Mouse (Mus musculus) MEL (cell line): Measurements from ENCODE around the gene Hdgfl2. TPM values are rescaled to one million over a fixed set of nuclear protein-coding genes. Genes with fewer than 3 reads are reported as not detected.

Experiments used
- DNase-seq: peaks from one replicate; pipeline ENCODE4 v3.0.0; 2011; ENCODE audit warnings: low read depth, low spot score
- H3K27ac ChIP-seq: 2 replicates; pipeline ENCODE4 v1.5.1; 2012; ENCODE audit warnings: low read depth, mild to moderate bottlenecking, control low read depth, low read length, moderate library complexity; ENCODE audit not compliant: control insufficient read depth
- H3K27me3 ChIP-seq, 2 experiments: fragments of 150-350 bp in 1 of 2; sonication (generic) in 1 of 2; 2 replicates each; pipeline ENCODE4 v1.6.1; 2012; ENCODE audit warnings: low read length in 2 of 2, mild to moderate bottlenecking in 2 of 2, improper control_type of control experiment in 1 of 2, moderate library complexity in 1 of 2; ENCODE audit not compliant: insufficient read depth in 2 of 2, control insufficient read depth in 1 of 2
- H3K36me3 ChIP-seq, 2 experiments: 2 replicates each; pipeline ENCODE4 v1.6.1; 2012 to 2014; ENCODE audit warnings: low read length in 2 of 2, improper control_type of control experiment in 1 of 2, inconsistent platforms in 1 of 2, mild to moderate bottlenecking in 1 of 2; ENCODE audit not compliant: insufficient read depth in 2 of 2, control insufficient read depth in 1 of 2
- H3K4me1 ChIP-seq, 2 experiments: fragments of 150-350 bp in 1 of 2; sonication (generic) in 1 of 2; 2 replicates each; pipeline ENCODE4 v1.6.1; 2012; ENCODE audit warnings: low read length in 2 of 2, improper control_type of control experiment in 1 of 2, mild to moderate bottlenecking in 1 of 2; ENCODE audit not compliant: insufficient read depth in 2 of 2, control insufficient read depth in 1 of 2
- H3K4me3 ChIP-seq, 2 experiments: fragments of 150-350 bp in 1 of 2; sonication (generic) in 1 of 2; 2 replicates each; pipeline ENCODE4 v1.5.1; 2012; ENCODE audit warnings: low read depth in 2 of 2, low read length in 2 of 2, mild to moderate bottlenecking in 2 of 2, moderate library complexity in 2 of 2, control low read depth in 1 of 2, improper control_type of control experiment in 1 of 2; ENCODE audit not compliant: control insufficient read depth in 1 of 2, insufficient read depth in 1 of 2
- H3K79me2 ChIP-seq: 2 replicates; pipeline ENCODE4 v1.6.1; 2012; ENCODE audit warnings: mild to moderate bottlenecking, low read length, moderate library complexity; ENCODE audit not compliant: control insufficient read depth, poor library complexity, insufficient read depth
- H3K9ac ChIP-seq: 2 replicates; pipeline ENCODE4 v1.6.1; 2012; ENCODE audit warnings: low read depth, mild to moderate bottlenecking, control low read depth, low read length, moderate library complexity; ENCODE audit not compliant: control insufficient read depth, poor library complexity, severe bottlenecking
- H3K9me3 ChIP-seq: fragments of 150-350 bp; sonication (generic); replicated peaks from 2 replicates; pipeline ENCODE4 v1.6.1; 2012; ENCODE audit warnings: mild to moderate bottlenecking, low read length, improper control_type of control experiment, moderate library complexity; ENCODE audit not compliant: insufficient read depth
- CHD2 ChIP-seq: IDR thresholded peaks from 2 replicates; pipeline ENCODE4 v1.6.1; 2011; ENCODE audit warnings: low read length, improper control_type of control experiment
- CTCF ChIP-seq, 3 experiments: IDR thresholded peaks in 2 of 3; conservative IDR thresholded peaks in 1 of 3; 2 replicates each; pipeline ENCODE4 v1.5.1; 2011 to 2012; ENCODE audit warnings: low read length in 3 of 3, low read depth in 2 of 3, mild to moderate bottlenecking in 2 of 3, improper control_type of control experiment in 1 of 3, inconsistent platforms in 1 of 3, mixed read lengths in 1 of 3, moderate library complexity in 1 of 3; ENCODE audit not compliant: control insufficient read depth in 1 of 3, insufficient read depth in 1 of 3, poor library complexity in 1 of 3, severe bottlenecking in 1 of 3
- GABPA ChIP-seq: IDR thresholded peaks from 2 replicates; pipeline ENCODE4 v1.6.1; 2012; ENCODE audit warnings: low read depth, mild to moderate bottlenecking, inconsistent platforms, low read length, improper control_type of control experiment, moderate library complexity
- GATA1 ChIP-seq: IDR thresholded peaks from 2 replicates; pipeline ENCODE4 v1.6.1; 2011; ENCODE audit warnings: low read depth, low read length, improper control_type of control experiment
- HCFC1 ChIP-seq: IDR thresholded peaks from 2 replicates; pipeline ENCODE4 v1.6.1; 2012; ENCODE audit warnings: low read depth, mild to moderate bottlenecking, inconsistent platforms, low read length, improper control_type of control experiment, moderate library complexity
- JUND ChIP-seq: IDR thresholded peaks from 2 replicates; pipeline ENCODE4 v1.6.1; 2011; ENCODE audit warnings: low read depth, mild to moderate bottlenecking, improper control_type of control experiment, low read length
- KAT2A ChIP-seq: conservative IDR thresholded peaks from 2 replicates; pipeline ENCODE4 v1.6.1; 2012; ENCODE audit warnings: low read depth, low read length, improper control_type of control experiment, inconsistent platforms
- MAZ ChIP-seq: IDR thresholded peaks from 2 replicates; pipeline ENCODE4 v1.6.1; 2012; ENCODE audit warnings: low read depth, mild to moderate bottlenecking, inconsistent platforms, low read length, improper control_type of control experiment
- MXI1 ChIP-seq: IDR thresholded peaks from 2 replicates; pipeline ENCODE4 v1.6.1; 2011; ENCODE audit warnings: mild to moderate bottlenecking, low read depth, low read length, improper control_type of control experiment
- POLR2A ChIP-seq, 2 experiments: IDR thresholded peaks; 2 replicates each; pipeline ENCODE4 v1.6.1; 2011 to 2012; ENCODE audit warnings: low read length in 2 of 2, mild to moderate bottlenecking in 2 of 2, control low read depth in 1 of 2, improper control_type of control experiment in 1 of 2, low read depth in 1 of 2, moderate library complexity in 1 of 2; ENCODE audit not compliant: control insufficient read depth in 1 of 2, insufficient read depth in 1 of 2, poor library complexity in 1 of 2
- POLR2AphosphoS2 ChIP-seq: IDR thresholded peaks from 2 replicates; pipeline ENCODE4 v1.6.1; 2011; ENCODE audit warnings: low read length, improper control_type of control experiment
- POLR2AphosphoS5 ChIP-seq: IDR thresholded peaks from 2 replicates; pipeline ENCODE4 v1.6.1; 2012; ENCODE audit warnings: low read depth, borderline replicate concordance, mild to moderate bottlenecking, inconsistent platforms, low read length, moderate library complexity, mixed read lengths
- RCOR1 ChIP-seq: IDR thresholded peaks from 2 replicates; pipeline ENCODE4 v1.6.1; 2012; ENCODE audit warnings: low read depth, mild to moderate bottlenecking, inconsistent platforms, low read length, improper control_type of control experiment
- UBTF ChIP-seq: IDR thresholded peaks from 2 replicates; pipeline ENCODE4 v1.6.1; 2012; ENCODE audit warnings: low read depth, mild to moderate bottlenecking, inconsistent platforms, low read length, improper control_type of control experiment, moderate library complexity, borderline replicate concordance; ENCODE audit not compliant: insufficient read depth
- USF1 ChIP-seq: IDR thresholded peaks from 2 replicates; pipeline ENCODE4 v1.6.1; 2014; ENCODE audit warnings: low read depth, mild to moderate bottlenecking, inconsistent platforms, low read length, improper control_type of control experiment, moderate library complexity
- ZC3H11A ChIP-seq: IDR thresholded peaks from 2 replicates; pipeline ENCODE4 v1.6.1; 2012; ENCODE audit warnings: low read depth, mild to moderate bottlenecking, inconsistent platforms, low read length, improper control_type of control experiment
- ZKSCAN1 ChIP-seq: IDR thresholded peaks from 2 replicates; pipeline ENCODE4 v1.6.1; 2012; ENCODE audit warnings: low read depth, mild to moderate bottlenecking, inconsistent platforms, low read length, improper control_type of control experiment, moderate library complexity
- ZMIZ1 ChIP-seq: IDR thresholded peaks from 2 replicates; pipeline ENCODE4 v1.6.1; 2012; ENCODE audit warnings: low read depth, mild to moderate bottlenecking, inconsistent platforms, low read length, improper control_type of control experiment, moderate library complexity
- ZNF384 ChIP-seq: IDR thresholded peaks from 2 replicates; pipeline ENCODE4 v1.6.1; 2012; ENCODE audit warnings: low read depth, mild to moderate bottlenecking, inconsistent platforms, low read length, improper control_type of control experiment
- polyA plus RNA-seq, 2 experiments: library from polyadenylated mRNA; stranded (reverse) in 1 of 2; unstranded in 1 of 2; fragments of >175 nt in 1 of 2; fragments of >200 nt in 1 of 2; gene quantifications; 2 replicates each; pipeline versions ENCODE4 v1.2.1 to v1.2.4; 2012; ENCODE audit warnings: low replicate concordance in 2 of 2, low read depth in 1 of 2; ENCODE audit not compliant: insufficient read length in 2 of 2, insufficient read depth in 1 of 2, missing spikeins in 1 of 2
- total RNA-seq: library from RNA; depleted of rRNA; stranded (reverse); fragments of 300-350 nt; gene quantifications from 2 replicates; pipeline ENCODE4 v1.2.3, GENCODE M21; 2012

Gene Hdgfl2
- total and polyA plus RNA-seq, 3 experiments: 71.9 to 132 TPM; not detected in 1

DNA sequence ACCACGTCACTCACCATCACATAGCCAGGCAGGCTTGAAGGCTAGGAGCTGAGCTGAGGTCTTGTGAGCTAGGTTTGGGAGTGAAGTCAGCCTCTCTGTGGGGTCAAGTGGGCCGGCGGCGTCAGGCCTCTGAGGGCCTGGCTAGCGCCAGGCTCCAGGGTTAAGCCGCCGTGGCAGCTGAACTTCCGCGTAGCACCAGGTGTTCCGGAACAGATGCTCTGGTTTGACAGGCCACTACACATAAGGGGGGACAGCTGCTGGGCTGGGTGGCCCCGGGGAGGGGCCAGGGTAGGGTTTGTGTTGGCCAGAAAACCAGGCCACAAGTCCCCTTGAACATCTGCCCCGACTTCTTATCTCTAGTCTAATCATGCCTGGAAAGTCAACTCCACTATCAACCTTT lies 68.0 kb downstream of the Hdgfl2 start:
- Histone ChIP-seq H3K9ac (no peak overlapping the region), H3K4me1 (peaks cover 0 to 4% of the 10 kb centered on the region in 2 experiments; a peak in 2 of 4 replicates), H3K36me3 (peaks cover 0 to 4% of the 10 kb centered on the region in 2 experiments; a peak in 1 of 4 replicates), H3K9me3 (no peaks in the 10 kb centered on the region), H3K79me2 (no peaks in the 10 kb centered on the region), H3K4me3 (no peak overlapping the region), H3K27ac (no peak overlapping the region), H3K27me3 (peaks cover 0 to 2% of the 10 kb centered on the region in 2 experiments; a peak in 1 of 4 replicates)
- DNase-seq: no peak
- TF ChIP-seq POLR2AphosphoS5: no peak
- no peak for TF ChIP-seq JUND
- no peak for TF ChIP-seq RCOR1
- TF ChIP-seq ZC3H11A: no peak
- no peak for TF ChIP-seq HCFC1
- no peak for TF ChIP-seq POLR2A (IDR thresholded peaks at IDR 0.05; ENCODE audit: control insufficient read depth in 1 of 2, insufficient read depth in 1 of 2, low read depth in 1 of 2, low read length in 2 of 2, poor library complexity in 1 of 2)
- TF ChIP-seq MXI1: no peak
- TF ChIP-seq MAZ: no peak
- TF ChIP-seq UBTF: no peak
- no peak for TF ChIP-seq ZKSCAN1
- no peak for TF ChIP-seq USF1

DNA sequence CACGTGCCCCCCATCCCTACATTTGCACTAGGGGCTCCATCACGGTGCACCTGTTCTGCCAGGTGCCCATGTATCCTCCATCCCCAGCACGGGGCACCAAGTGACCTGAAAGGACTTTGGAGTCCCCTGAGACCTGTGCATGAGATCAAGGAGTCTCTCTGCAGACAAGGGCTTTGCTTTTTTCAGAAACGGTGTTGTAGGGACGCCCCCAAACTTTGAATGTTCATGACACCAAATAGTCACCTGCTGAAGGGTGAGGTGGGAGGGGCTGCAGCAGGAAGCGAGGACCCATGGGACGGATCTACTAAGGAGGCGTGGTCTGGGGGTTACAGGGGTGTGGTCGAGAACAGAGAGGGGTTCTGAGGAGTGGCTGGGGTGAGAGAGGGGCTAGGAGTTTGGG lies 68.8 kb downstream of the Hdgfl2 start:
- no peak overlapping the region for H3K27ac ChIP-seq
- no peaks in the 10 kb centered on the region for H3K9me3 ChIP-seq
- H3K4me3 ChIP-seq: no peak overlapping the region
- H3K4me1 ChIP-seq: peaks cover 0 to 4% of the 10 kb centered on the region in 2 experiments; a peak in 2 of 4 replicates
- H3K79me2 ChIP-seq: no peaks in the 10 kb centered on the region
- DNase-seq: no peak
- TF ChIP-seq POLR2AphosphoS5: no peak
- TF ChIP-seq ZC3H11A: no peak
- no peak for TF ChIP-seq POLR2AphosphoS2
- no peak for TF ChIP-seq CHD2
- no peak for TF ChIP-seq ZMIZ1
- TF ChIP-seq CTCF (IDR thresholded peaks at IDR 0.05 in 2 of 3, conservative IDR thresholded peaks at IDR 0.05 in 1 of 3; ENCODE audit: control insufficient read depth in 1 of 3, insufficient read depth in 1 of 3, low read depth in 2 of 3, low read length in 3 of 3, poor library complexity in 1 of 3, severe bottlenecking in 1 of 3): no peak
- TF ChIP-seq KAT2A: no peak
- no peak for TF ChIP-seq RCOR1
- TF ChIP-seq ZNF384: no peak
- TF ChIP-seq UBTF: no peak
- no peak for TF ChIP-seq GATA1
- TF ChIP-seq GABPA: no peak
- TF ChIP-seq, all 39 proteins: peak for 0
- Histone ChIP-seq H3K9ac (no peak overlapping the region), H3K36me3 (peaks cover 0 to 4% of the 10 kb centered on the region in 2 experiments; a peak in 1 of 4 replicates), H3K27me3 (peaks cover 0 to 2% of the 10 kb centered on the region in 2 experiments; a peak in 2 of 4 replicates)
